Mouse (Mus musculus): ENCODE results near the gene Cmc2.

Cmc2 gene

DNA sequence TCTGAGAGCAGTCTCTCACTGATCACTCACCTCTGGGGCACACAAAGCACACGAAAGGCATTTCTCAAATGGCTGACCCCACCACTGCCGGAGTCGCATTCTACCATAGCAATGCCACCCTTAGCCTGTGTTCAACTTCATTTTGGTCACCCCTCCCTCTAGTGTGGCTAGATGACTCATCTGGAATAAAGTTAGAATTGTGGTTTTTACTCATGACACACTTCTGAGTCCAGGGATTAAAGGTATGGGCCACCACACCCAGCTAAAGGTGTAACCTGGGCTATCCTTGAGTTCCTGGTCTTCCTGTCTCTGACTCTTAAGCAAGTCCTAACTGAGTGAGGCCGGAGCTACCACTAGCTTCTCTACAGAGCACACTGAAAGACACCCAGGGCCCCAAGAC, 15.4 kb downstream of the Cmc2 start:
- peak; percentile 40 for DNase-seq (ENCODE audit: low read depth, low spot score)

- DNase-seq (ENCODE audit: low read depth, low spot score): peak; percentile 57
Measured at GRCm38 (mm10) chr8:116905252-116905651, 16.0 kb downstream of the Cmc2 start.

GRCm38 (mm10) chr8:116904736-116905135, 16.5 kb downstream of the Cmc2 start:
- no peak for DNase-seq (ENCODE audit: low read depth, low spot score)

DNA sequence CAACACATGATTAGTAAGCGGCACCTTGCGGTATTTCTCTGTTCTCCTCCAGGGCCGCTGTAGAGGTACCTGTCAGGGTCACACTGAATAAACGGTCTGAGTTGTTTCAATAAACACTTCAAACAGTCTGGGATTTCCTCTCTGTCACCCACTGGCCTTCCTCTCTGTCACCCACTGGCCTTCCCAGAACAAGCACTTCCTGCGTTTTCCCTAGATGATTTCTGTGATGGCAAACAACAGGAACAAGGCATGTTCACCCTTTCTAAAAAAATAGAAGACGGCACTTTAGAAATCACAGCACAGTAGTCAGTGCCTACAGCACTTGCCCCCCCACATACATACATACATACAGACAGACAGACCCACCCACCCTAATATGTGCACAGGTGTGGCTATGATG, 25.7 kb downstream of the Cmc2 start:
- DNase-seq (ENCODE audit: low read depth, low spot score): no peak

DNA sequence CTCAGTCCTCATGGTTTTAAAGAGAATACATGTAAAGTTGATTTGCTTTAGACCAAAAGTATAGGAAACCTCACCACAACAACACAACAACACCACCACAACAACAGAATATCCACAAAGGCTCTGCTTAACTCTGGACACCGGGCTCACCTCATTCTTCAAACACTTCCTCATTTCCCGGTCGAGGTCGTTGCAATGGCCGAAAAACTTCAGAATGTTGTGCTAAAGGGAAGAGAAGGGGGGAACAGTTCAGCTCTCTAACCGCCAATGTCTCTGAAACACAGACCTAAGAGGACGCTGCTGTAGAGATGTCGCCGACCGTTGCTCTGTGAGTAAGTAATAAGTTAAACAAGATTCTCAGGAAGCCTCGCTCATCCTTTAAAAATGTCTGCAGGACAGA, 27.3 kb downstream of the Cmc2 start:
- no peak for DNase-seq (ENCODE audit: low read depth, low spot score)

DNA sequence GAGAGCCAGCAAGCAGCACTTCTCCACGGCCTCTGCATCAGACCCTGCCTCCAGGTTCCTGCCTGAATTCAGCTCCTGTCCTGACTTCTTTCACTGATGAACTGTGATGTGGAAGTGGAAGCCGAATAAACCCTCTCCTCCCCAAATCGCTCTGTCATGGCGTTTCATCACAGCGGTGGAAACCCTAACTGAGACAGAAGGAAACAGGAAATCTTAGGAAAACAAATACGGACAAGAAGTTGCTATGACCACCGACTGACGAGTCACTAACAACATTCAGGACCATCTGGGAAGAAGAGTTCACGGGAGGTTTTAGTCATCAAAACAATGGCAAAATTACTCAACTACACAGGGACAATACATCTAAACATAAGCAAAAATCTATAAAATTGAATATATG, 28.6 kb downstream of the Cmc2 start:
- DNase-seq (ENCODE audit: low read depth, low spot score): no peak

GRCm38 (mm10) chr8:116892130-116892529, 29.1 kb downstream of the Cmc2 start:
- DNase-seq (ENCODE audit: low read depth, low spot score): peak; percentile 51

DNA sequence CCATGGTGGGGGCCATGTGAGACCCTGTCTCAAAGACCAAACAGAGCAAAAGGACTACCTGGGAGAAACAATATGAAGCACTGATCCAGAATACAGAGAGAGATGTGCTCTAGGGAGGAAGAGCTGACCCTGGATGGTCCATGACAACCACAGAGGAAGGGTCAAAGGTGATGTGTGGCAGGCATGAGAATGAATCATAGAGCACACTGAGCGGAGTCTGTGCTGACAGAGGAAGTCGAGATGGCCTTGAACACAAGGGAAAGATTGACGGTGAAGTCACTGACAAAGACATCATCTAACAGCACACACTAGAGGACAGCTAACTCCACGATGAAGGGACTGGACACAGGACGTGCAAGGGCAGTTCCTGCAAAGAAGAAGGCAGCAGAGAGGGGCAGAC, 29.8 kb downstream of the Cmc2 start:
- no peak for DNase-seq (ENCODE audit: low read depth, low spot score)

GRCm38 (mm10) chr8:116887813-116888212, 33.4 kb downstream of the Cmc2 start:
- DNase-seq (ENCODE audit: low read depth, low spot score): no peak

DNA sequence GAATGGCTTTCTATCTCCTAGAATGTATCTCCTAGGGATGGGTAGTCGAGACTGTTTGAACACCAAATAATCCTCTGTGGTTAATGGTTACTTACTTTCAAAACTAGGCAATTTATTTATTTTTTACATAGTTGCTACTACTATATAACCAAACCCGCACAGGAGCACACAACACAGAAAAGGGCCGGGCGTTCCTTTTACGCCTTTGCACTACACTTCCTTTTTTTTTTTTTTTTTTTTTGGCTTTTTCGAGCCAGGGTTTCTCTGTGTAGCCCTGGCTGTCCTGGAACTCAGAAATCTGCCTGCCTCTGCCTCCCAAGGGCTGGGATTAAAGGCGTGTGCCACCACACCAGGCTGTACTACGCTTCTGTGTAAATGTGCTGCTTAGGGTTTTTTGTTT, 39.9 kb downstream of the Cmc2 start:
- DNase-seq (ENCODE audit: low read depth, low spot score): no peak

DNA sequence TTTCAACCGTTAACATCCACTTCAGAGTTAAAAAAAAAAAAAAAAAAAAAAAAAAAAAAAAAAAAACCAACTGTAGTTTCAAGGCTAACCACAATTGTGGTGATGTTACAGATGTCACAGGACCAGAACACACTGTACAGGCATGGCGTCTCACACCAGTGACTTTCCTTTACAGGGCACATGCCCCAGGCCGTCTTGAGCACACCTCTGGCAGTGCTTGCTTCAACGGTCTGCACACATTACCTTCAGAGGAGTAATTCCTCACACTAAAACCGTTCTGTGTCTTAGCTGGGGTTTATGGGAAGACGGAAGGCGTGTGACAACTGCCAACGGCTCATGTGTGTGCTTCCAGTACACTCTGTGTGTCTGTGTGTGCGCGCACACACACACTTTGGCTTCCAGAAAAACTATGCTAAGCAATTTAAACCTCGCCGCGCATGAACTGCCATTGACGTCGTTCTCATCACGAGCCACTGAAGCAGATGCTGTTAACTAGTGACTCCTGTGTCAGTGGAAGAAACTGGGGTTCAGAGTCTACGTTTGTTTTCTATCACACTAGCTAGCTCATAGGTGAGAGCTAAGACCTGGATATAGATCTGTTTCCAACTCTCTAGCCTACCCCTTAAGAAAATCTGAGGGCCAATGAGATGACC, 45.3 kb downstream of the Cmc2 start:
- DNase-seq (ENCODE audit: low read depth, low spot score): peak; percentile 11

DNA sequence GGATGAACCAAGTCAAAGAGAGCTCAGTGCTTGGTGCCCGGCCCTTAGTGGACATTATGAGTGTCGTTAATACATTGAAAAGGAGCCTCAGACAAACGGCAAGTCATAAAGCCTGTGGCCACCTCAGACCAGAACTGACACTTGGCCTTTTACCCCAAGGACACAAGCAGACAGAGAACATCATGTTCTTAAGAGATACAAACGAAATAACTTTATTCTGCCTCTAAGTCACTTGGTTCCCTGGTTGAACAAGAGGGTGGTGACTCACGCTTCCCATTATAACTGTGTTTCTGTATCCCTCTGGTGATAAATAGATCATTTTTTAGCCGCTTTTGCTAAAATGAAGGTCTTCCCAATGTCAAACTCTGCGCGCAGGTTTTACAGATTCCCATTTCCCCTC, 47.3 kb downstream of the Cmc2 start:
- no peak for DNase-seq (ENCODE audit: low read depth, low spot score)

DNA sequence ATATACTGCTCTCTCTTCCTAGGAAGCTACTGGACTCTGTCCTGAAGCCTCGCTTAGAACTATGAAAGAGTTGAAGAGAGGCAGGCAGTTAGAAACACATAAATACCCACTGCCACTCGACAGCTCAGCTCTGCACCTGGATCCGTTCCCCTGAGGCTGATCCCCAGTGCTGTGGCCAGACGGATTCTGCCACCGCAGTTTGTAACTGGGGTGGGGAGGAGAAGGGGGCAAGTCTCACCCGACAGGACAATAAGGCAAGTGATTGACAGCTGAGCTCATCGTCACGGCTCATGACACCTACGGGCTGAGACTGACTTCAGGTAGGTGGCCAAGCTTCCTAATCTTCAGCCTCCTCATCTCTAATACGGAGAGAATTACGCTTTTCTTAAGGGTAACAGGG, 47.7 kb downstream of the Cmc2 start:
- no peak for DNase-seq (ENCODE audit: low read depth, low spot score)

DNA sequence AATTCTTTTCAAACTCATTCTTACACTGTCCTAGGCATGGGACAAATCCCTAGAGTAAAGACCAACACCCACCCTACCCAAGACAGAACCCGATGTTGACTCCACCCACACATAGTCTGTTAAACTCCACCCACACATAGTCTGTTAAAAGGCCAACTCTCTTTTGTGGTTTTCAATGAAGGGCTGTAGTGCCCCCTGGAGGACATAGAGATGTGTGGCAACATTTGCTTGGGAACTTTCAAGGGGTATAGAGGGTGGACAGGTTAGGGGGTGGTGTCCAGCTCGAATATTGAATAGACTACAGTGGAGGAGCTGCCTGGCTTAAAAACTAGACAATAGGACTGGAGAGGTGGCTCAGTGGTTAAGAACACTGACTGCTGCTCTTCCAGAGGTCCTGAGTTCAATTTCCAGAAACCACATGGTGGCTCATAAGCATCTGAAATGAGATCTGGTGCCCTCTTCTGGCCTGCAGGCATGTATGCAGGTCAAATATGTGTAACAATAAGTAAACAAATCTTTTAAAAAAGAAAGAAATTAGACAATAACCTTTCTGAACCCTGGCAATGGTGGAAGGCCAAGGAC, 48.4 kb downstream of the Cmc2 start:
- peak; percentile 37 for DNase-seq (ENCODE audit: low read depth, low spot score)

DNA sequence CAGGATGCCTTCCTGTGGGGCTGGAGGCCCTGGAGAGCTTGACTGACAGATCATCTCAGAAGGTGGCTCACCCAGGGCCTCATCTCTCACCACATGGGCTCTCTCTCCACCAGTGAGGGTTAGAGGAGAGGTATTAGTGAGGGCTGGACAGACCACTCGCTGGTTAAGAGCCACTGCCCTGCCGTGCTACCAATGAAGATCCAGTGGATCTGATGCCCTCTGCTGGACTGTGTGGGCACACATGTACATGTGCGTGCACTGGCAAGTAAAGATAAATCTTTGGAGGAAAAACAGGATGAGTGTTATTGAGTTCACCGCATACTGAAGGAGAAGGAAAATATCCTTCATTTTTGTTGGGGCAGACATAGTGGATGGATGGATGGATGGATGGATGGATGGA, 52.6 kb downstream of the Cmc2 start:
- DNase-seq (ENCODE audit: low read depth, low spot score): no peak

GRCm38 (mm10) chr8:116867321-116867720, 53.9 kb downstream of the Cmc2 start:
- no peak for DNase-seq (ENCODE audit: low read depth, low spot score)

DNA sequence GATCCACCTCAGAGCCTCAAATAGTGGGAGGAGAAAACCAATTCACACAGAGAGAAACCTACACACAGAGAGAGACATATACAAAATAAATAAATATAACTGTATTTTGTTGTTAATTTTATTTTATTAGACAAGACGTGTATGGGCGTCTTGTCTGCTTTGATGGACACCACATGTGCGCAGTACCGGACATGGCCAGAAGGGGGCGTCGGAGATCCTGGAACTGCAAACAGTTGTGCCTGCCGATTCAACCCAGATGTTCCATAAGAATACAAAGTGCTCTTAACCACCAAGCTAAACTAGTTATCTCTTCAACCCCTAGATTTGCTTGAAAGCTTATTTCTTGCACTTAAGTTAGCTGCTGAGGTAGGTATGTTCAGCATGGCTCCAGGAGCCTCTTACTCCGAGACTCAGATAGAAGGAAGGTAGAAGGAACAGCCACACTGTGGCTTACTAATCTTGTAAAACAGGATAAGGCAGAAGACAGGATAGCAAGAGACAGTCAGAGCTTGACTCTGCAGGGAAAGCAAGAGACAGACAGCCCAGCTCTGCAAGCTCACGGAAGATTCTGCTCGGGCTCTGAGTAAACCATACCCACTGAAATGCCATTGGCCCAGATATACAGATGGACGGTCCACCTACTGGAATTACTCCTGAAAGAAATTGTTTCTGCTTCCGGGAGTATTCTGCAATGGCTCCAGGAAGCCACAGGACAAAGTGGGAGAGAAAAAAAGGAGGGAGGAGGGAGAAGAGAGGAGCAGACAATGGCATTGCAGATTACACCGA, 54.9 kb downstream of the Cmc2 start:
- DNase-seq (ENCODE audit: low read depth, low spot score): peak; percentile 51

GRCm38 (mm10) chr8:116864514-116864913, 56.7 kb downstream of the Cmc2 start:
- DNase-seq (ENCODE audit: low read depth, low spot score): no peak

DNA sequence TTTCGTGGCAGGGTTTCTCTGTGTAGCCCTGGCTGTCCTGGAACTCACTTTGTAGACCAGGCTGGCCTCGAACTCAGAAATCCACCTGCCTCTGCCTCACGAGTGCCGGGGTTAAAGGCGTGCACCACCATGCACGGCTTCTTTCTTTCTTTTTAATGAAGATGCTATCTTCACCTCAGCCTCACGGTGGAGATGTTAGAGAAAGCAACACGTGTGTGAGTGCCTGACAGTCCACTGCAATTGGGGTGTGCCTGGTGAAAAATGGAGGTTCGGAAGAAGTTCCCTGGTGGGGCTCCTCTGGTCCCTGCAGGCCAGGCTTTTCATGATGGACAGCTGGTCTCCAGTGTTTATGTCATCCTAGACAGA, 57.2 kb downstream of the Cmc2 start:
- no peak for DNase-seq (ENCODE audit: low read depth, low spot score)

DNA sequence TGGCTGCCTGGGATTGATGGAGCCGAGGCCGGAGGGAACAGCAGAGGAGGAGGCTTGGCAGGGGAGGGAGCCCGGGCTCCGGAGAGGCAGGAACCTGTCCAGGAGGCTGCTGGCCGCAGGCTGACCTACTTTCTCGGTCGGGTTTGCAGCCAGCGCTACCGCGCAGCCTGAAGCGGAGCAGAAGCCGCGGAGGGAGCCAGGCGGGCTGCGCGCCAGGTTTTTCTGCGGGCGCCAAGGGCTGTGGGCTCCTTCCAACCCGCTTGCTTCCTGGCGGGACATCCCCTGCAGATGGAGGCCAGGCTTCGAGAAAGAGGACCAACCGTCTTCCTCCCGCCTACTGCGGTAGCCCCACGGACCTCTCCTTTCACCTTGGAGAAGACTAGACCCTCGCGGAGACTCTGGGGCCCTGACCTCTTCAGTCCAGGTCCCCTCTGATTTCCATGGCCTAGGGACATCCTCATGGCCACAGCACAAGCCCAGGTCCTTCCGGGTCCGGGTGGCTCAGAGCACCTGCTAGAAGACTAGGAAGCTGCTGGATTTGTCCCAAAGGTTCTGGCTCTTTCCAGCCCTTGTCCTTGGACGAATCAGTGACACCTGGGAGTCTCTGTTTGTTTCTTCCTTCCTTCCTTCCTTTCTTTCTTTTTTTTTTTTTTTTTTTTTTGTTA, 57.8 kb downstream of the Cmc2 start:
- DNase-seq (ENCODE audit: low read depth, low spot score): no peak

DNA sequence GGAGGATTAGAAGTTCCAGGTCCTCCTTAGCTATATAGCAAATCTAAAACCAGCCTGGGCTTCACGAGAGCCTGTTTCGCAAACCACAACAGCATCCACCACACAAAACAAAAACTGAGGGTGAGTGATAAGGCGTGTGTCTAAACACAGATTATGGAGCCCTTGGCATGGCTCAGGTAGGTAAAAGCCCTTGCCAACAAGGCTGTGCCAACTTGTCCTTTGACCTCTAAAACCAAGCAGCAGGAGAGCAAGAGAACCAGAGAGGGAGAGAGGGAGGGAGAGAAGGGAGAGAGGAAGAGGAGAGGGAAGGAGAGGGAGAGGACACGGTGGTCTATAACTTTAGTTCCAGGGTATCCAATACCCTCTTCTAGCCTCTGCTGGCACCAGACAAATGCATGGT, 59.1 kb downstream of the Cmc2 start:
- DNase-seq (ENCODE audit: low read depth, low spot score): no peak

DNA sequence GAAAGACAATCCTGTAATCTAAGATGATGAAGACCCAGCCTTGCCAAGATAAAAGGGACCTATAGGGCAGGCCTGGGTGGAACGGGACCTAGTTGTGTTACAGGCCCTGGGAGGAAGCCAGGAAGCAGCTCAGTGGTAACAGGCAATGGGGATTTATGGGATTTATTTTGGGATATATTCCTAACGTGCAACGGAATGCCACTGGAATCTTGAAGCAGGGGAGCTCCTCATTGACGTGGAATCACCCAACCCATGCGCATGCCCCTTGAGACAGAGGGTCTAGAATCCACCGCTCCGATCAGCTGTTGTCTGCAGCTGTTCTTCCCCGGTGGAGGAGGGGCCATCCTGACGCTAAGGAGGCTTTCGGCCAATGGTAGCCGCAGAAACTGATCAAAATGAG, 69.2 kb downstream of the Cmc2 start:
- no peak for DNase-seq (ENCODE audit: low read depth, low spot score)

GRCm38 (mm10) chr8:116848042-116848441, 73.2 kb downstream of the Cmc2 start:
- DNase-seq (ENCODE audit: low read depth, low spot score): no peak

Data from CD4-positive helper T cell, adult 2 months (primary cell).